Mouse (Mus musculus) C2C12 (cell line): ENCODE data around the gene Stac3.

Experiments used
- CEBPB ChIP-seq: IDR thresholded peaks from one replicate; pipeline ENCODE4 v1.6.1; 2011; ENCODE audit warnings: low read depth, mild to moderate bottlenecking, control low read depth, moderate library complexity
- CTCF ChIP-seq: IDR thresholded peaks from one replicate; pipeline ENCODE4 v1.5.1; 2011; ENCODE audit not compliant: control insufficient read depth, insufficient read depth, insufficient read length
- FOSL1 ChIP-seq: IDR thresholded peaks from one replicate; pipeline ENCODE4 v1.8.0; 2011; ENCODE audit warnings: mild to moderate bottlenecking, low read length; ENCODE audit not compliant: poor library complexity, insufficient read depth, severe bottlenecking
- MAX ChIP-seq: IDR thresholded peaks from one replicate; pipeline ENCODE4 v1.6.1; 2011; ENCODE audit warnings: mild to moderate bottlenecking, control low read depth
- MYOD1 ChIP-seq: IDR thresholded peaks from one replicate; pipeline ENCODE4 v1.6.1; 2011; ENCODE audit warnings: low read depth; ENCODE audit not compliant: control insufficient read depth, insufficient read length
- MYOG ChIP-seq: IDR thresholded peaks from one replicate; pipeline ENCODE4 v1.6.1; 2011; ENCODE audit not compliant: control insufficient read depth, insufficient read length; ENCODE audit errors: extremely low read depth
- USF1 ChIP-seq: IDR thresholded peaks from one replicate; pipeline ENCODE4 v1.6.1; 2011; ENCODE audit warnings: low read depth, mild to moderate bottlenecking, control low read depth, moderate library complexity

DNA sequence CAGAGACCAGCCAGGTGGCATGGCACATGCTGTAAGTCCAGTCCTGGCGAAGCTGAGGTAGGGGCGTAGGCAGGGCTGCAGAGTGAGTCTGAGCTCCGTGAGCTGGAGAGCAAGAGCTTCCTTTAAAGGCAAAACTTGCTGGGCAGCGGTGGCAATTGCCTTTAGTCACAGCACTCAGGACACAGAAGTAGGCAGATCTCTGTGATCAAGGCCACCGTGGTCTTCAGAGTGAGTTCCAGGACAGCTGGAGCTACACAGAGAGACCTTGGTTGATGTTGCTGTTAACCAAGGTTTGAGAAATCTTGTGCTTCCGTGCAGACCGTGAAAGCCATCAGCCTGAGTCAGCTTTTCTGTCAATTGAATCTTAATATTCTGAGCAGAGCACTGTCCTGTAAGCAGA lies 24.2 kb upstream of the Stac3 start:
- TF ChIP-seq CTCF (no peak), USF1 (no peak), MYOG (no peak), MYOD1 (no peak), MAX (no peak), FOSL1 (no peak), CEBPB (no peak)
